Mouse (Mus musculus) B cell, adult 2 months (primary cell): ENCODE data around the gene Dstyk.

Experiments used
- DNase-seq, 2 experiments: peaks; one replicate each; pipeline ENCODE4 v3.0.0; 2022

Gene Dstyk

DNA sequence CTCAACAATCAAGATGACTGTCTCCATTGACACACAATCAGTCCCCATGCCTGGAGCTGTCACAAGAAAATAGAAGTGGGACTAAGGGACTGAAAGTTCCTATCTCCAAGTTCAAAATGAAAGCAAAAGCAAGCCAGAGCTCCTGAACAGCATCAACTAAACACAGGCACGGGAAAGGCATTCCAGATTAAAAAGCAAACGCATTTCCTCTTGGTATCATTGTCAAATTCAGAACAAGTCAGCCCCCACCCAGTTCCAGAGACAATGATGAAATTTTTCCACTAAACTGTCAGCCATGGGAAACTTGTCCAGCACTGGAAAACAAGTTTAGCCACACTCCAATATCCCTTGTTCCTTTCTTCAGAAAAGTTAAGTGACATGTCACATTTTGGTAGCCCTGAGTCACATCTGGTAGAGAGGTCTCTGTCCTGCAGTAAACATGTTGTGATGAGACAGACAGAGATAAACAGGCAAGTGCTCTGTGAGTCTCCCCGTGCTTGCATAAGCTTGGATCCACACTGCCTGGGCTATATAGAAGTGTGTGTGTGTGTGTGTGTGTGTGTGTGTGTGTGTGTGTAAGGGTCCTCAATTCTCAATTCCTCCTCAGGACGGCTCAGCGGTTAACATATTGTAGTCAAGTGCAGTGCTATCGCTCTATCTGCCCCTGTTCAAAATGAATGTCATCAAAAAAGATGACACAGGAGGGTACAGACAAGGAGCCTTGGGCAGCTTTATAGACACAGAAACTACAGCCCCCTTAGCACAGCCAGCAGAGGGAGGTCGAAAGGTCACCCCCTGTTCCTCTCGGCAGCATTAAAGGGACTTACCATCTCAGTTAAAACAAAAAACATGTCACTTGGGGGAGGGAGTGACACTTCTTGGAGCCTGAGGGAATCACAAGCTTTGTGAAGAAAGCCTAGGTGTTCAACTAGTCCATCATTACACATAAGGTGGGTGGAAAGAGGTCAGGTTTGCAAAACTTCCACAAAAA is 28.2 kb upstream of the Dstyk start:
- DNase-seq = no peak

GRCm38 (mm10) chr1:132389886-132390585 is 27.3 kb upstream of the Dstyk start:
- DNase-seq = peak; percentile 63 to 64

DNA sequence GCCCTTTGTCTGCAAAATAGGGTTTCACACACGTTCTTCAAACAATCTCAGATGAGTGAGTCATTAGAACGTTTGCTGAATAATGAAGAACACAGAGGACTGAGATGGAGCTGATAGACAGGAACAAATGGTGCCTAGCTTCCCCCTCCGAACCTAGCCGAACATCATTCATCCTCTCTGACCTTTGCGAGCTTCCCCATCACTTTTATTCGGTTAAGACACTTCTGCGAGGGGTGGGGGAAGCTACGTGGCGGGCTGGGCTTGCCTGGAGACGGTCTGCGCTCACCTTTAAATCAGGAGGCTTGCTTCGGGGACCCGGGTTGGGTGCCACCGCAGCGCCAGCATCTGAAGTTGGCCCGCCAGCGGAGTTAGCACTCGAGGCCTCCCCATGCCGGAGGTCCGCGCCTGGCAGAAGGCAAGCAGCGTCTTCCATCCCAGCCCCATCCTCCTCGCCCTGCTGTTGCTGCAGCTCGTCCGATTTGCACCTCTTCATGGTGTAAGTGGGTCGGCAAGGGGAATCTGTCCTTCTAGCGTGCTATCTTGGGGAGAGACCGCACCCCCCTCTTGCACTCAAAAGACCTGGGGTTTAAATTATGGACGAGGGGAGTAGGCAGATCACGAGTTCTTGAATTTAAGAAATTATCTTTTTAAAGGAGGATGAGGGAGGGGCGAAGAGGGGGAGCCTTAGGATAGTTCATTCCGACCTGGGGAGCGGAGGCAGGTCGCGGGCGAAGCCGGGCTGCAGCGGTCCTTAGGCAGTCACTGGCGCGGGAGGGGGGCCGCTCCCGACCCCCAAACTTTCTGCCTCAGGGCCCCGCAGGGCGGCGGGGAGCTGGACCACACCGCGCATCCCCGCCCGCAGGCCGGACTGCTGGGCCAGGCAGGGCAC is 26.4 kb upstream of the Dstyk start, which contains the start of gene Tmcc2:
TSS of gene Tmcc2 (minus strand) at position 591 of the 889 bp plus-strand sequence.
- peak; percentile 41 to 49 for DNase-seq

GRCm38 (mm10) chr1:132391580-132392022 is 25.8 kb upstream of the Dstyk start:
- DNase-seq = peak; percentile 21 to 36

DNA sequence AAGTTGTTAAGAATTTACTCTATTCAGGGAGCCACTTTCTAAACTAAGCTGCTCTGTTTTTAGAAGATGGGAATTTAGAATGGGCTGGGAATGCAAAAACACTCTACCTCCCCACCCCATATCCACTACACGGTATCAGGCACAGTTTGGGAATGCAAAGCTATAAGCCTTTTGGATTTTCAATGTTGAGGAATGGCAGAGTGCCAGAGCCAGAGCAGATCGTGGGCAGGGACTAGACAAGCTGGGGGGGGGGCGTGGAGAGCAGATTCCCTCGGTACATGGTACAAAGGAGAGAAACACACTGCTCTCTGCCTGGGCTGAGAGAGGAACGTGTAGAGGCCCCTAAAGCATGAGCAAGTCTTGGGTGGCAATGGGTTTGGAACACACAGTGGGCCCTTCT is 24.5 kb upstream of the Dstyk start:
- DNase-seq = no peak

DNA sequence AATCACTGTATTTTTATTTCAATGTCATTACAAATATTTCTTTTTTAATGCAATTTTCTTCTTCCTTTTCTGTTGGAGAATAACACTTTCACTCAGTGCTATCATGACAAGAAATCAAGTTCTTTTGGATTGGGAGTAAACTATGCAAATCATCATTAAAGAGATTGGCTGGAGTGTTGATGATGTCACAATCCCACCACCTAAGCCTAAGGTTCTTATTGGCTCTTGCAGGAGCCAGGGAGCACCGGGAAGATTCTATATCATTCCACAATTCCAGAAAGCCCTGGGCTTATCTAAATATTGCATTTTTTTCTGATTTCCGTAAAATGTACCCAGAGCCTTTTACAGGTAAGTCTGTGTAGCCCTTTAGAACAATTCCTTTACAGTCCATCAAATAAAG is 20.6 kb upstream of the Dstyk start:
- no peak for DNase-seq

DNA sequence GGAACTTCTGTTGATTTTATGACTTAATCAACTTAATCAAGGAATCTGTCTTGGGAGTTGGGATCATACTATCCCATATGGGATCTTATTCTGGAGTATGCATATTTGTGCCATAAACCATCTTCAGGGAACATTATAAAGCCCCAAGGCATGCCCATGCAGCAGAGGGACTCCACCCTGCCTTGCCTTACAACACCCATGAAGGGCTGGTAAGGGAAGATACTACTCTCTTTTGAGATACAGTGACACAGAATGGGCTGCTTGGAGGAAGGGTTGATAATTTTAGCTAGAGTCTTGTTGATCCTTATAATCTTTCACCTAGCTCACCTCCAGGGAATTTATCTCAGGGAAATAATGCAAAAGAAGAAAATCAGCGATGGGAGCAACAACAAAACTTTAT is 16.8 kb upstream of the Dstyk start:
- no peak for DNase-seq

GRCm38 (mm10) chr1:132401843-132402242 is 15.5 kb upstream of the Dstyk start:
- DNase-seq = no peak

- DNase-seq = no peak
These were observed 6.7 kb upstream of the Dstyk start for GRCm38 (mm10) chr1:132410657-132411056.

GRCm38 (mm10) chr1:132416244-132416942 is 962 bp upstream of the Dstyk start:
- peak; percentile 42 to 45 for DNase-seq

DNA sequence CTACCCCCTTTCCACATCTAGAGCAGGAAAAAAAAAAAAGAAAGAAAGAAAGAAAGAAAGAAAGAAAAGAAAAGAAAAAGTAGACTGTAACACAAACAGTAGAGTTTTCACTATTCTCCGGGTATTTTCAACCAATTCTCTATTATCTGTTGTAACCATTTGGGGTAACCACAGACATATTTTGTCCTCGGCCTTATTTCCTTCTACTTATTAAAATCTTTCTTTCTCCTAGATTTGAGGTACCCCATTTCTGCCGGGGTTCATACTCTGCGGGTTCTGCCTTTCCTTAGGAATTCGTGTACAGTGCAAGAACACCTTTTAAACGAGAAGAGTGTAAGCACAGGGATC is 438 bp upstream of the Dstyk start:
- no peak for DNase-seq

- no peak for DNase-seq
These were observed 2.9 kb downstream of the Dstyk start for GRCm38 (mm10) chr1:132420206-132420605.

GRCm38 (mm10) chr1:132420662-132421061 is 3.3 kb downstream of the Dstyk start:
- no peak for DNase-seq

DNA sequence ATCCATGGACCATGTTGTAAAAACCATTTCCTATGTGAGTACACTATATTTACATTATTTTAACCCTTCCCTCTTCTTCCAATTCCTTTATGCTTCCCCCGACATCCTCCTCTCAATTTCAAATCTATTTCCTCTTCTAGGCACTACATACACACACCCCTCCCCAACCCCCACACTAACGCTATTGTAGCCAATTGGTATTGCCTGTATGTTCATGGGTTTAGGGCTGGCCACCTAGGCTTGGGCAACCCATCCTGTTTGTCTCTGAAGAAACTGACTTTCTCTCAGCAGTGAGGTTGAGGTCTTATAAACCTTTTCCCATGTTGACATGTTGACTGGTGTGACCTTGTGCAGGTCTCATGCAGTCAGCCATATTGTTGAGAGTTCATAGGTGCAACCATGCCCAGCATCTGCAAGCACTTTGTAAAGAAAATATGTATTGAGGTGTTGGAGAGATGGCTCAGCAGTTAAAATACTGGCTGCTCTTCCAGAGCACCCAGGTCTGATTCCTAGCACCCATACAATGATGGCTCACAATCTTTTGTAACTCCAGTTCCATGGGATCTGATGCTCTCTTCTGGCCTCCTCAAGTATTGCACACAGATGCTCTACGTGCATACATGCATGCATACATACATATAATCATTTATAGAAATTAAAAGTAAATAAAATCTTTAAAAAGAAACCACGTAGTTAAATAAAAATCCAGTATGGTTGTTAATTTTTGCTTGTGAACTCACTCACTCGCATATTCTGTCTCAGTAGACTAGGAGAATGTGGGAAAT is 5.7 kb downstream of the Dstyk start:
- DNase-seq = no peak

- DNase-seq = no peak
These were observed 8.2 kb downstream of the Dstyk start for GRCm38 (mm10) chr1:132425600-132425999.

DNA sequence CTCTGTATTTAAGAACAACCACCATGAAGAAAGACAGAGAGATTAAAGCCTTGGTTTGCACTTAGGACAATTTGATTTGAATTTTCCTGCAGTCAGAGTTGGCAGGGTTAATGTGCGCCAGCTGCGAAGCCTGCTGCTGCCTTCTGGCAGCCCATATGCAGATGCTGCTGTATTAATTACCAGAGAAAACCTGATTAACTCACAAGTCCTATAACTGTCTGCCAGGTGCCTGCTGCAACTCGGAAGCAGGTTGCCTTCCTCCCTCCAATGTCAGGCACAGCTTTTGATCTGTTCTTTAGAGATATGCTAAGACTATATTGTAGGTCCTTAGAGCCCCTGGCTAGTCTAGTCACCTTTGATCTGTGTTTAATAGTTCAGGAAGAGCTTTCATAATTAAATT is 13.5 kb downstream of the Dstyk start:
- DNase-seq = no peak

DNA sequence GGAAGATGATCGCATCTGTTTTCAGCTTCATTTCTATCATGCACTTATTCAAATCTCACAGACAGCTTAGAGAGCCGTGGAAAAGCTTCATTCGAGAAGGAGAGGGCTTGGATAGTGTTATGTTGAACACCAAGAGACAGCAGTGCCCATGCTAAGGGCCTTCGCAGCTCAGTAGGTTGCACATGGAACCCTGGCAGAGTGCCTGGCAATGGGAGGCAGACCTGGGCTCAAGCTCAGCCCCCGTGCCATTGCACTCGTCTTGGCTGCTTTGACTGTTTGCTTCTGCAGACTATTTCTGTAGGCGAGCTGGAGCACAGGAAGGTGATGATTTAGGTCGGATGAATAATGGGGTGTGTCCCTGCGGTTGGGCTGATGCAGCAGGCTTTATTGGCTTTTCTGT is 14.4 kb downstream of the Dstyk start:
- DNase-seq = no peak

DNA sequence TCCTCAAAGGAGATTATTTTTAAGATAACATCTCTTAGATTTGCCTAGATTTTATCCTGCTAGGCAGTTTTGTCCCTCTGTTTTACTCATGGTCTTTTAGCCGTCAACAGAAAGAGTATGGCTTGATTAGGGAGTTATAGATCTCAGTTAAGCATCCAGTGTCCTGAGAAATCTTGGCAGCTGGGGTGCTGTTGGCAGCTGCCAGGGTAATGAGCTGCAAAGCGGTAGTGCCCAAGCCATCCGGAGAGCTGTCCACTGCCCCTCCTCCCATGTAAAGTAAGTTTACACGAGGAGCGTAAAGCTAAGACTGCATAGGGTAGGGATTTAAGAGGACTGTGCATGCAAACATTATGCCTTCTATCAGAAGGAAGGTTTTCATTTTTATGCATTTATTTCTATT is 16.0 kb downstream of the Dstyk start:
- DNase-seq = no peak

DNA sequence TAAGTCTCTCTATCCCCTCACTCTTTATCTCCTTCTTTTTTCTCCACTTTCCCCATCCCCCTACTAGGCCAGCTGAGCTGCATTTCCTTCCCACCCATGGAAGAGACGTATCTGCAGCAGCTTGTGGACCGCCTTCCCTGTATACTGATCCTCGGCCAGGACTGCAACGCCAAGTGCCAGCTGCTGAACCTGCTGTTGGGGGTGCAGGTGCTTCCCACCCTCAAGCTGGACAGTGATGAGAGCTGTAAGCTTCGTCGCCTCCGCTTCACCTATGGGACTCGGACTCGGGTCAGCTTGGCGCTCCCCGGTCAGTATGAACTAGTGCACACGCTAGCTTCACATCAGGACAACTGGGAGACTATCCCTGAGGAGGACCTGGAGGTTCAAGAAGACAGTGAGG is 16.7 kb downstream of the Dstyk start:
- DNase-seq = no peak

DNA sequence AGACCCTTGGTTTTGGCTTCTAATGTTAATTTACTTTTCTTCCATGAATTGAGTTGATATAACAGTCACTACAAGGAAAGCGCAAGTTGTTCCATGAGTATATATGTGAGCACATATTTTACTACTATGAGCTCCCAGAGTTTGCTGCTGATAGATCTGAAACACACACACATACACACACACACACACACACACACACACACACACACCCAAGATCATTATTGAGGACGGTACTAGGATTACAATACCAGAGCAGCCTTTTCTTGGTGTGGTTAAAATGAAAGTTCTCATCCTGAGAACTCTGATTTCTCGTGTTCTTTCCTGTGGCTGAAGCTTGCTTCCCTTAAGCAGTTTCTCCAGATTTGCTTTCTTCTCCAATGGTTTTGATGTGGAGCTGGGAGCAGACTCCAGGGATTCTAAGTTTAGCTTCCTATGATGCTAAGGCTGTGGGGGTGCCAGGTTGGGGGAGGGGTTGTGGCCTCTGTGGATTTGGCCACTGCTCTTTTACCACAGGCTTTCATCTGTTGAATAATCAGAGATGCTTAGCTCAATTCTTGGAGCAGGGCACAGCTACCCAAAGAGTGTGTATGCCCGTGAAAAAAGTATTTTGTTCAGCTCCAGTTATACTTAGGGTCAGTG is 19.1 kb downstream of the Dstyk start:
- no peak for DNase-seq

DNA sequence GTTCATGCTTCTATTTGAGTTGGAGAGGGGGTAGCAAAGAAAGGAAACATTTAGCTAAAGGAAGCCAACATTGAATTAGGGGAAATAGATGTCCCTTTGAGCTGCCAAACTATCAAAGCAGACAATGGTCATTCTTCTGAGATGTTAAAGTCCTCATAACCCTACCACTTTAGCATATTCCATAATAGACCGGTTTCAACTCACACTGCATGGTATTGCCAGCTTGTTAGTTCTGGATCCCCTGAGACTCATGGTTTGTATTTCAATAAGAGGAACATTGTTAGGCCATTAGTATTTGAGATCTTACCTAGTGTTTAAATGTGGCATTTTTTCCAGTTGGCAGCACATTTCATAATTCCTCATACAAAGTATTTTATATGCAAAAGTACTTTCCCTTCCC is 19.6 kb downstream of the Dstyk start:
- no peak for DNase-seq
